Mouse (Mus musculus): ENCODE measurements around the gene Esyt3. TPM values are rescaled to one million over a fixed set of nuclear protein-coding genes. Genes with fewer than 3 reads are reported as not detected.

Esyt3 gene
- total and polyA plus RNA-seq, 2 experiments from 2014 or later, result 0.68 to 1.3 TPM

- Histone ChIP-seq H3K4me1 (ENCODE audit: insufficient read depth, low read length) (peaks cover 3% of the 10 kb centered on the region; the same call in 1 of the 2 replicates), H3K9ac (replicated peaks; ENCODE audit: low read length) (no peak overlapping the region), H3K27ac (no peak overlapping the region), H3K4me3 (ENCODE audit: low read length) (no peak overlapping the region), H3K9me3 (ENCODE audit: low read length) (no peaks in the 10 kb centered on the region), H3K36me3 (ENCODE audit: insufficient read depth, low read length) (no peaks in the 10 kb centered on the region), H3K27me3 (ENCODE audit: insufficient read depth, low read length) (no peaks in the 10 kb centered on the region), H3K4me2 (ENCODE audit: low read depth, low read length) (no peak overlapping the region)
- no peak for TF ChIP-seq CTCF (IDR thresholded peaks at IDR 0.05; ENCODE audit: low read depth)
- no peak for DNase-seq (ENCODE audit: low spot score)
- 47% methylated on average over 12 of the region's 12 CpGs for WGBS
- no peak for ATAC-seq
These were observed 18.2 kb downstream of the Esyt3 start for GRCm38 (mm10) chr9:99340126-99340525.

GRCm38 (mm10) chr9:99339182-99339581 lies 19.2 kb downstream of the Esyt3 start:
- H3K9me3 ChIP-seq (ENCODE audit: low read length), result no peaks in the 10 kb centered on the region
- no peak overlapping the region for H3K4me2 ChIP-seq (ENCODE audit: low read depth, low read length)
- H3K9ac ChIP-seq (replicated peaks; ENCODE audit: low read length), result no peak overlapping the region
- peak; percentile 32 for TF ChIP-seq CTCF (IDR thresholded peaks at IDR 0.05; ENCODE audit: low read depth)
- DNase-seq (ENCODE audit: low spot score), result no peak
- H3K4me1 ChIP-seq (ENCODE audit: insufficient read depth, low read length), result no peaks in the 10 kb centered on the region
- no peak overlapping the region for H3K4me3 ChIP-seq (ENCODE audit: low read length)
- ATAC-seq, result no peak
- H3K27ac ChIP-seq, result no peak overlapping the region
- WGBS, result 92% methylated on average over 1 of the region's 1 CpGs
- H3K27me3 ChIP-seq (ENCODE audit: insufficient read depth, low read length), result no peaks in the 10 kb centered on the region
- no peaks in the 10 kb centered on the region for H3K36me3 ChIP-seq (ENCODE audit: insufficient read depth, low read length)

DNA sequence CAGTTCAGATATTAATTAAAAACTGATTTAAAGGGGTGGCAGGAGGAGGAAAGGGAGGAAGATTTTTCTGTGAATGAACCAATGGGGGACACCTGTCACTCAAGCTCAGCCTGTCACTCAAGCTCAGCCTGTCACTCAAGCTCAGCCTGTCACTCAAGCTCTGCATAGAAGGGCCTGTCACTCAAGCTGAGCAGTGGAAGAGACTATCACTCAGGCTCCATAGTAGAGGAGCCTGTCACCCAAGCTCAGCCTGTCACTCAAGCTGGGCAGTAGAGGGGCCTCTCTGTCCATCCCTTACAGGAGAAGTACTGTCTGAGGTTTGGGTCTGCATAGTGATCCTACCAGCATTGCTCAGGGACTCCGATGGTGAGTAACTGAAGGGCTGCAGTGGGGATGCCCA lies 20.1 kb downstream of the Esyt3 start:
- no peak for TF ChIP-seq CTCF (IDR thresholded peaks at IDR 0.05; ENCODE audit: low read depth)
- no peak overlapping the region for H3K27ac ChIP-seq
- 93% methylated on average over 1 of the region's 1 CpGs for WGBS
- no peaks in the 10 kb centered on the region for H3K36me3 ChIP-seq (ENCODE audit: insufficient read depth, low read length)
- H3K9ac ChIP-seq (replicated peaks; ENCODE audit: low read length), result no peak overlapping the region
- no peak overlapping the region for H3K4me3 ChIP-seq (ENCODE audit: low read length)
- H3K4me2 ChIP-seq (ENCODE audit: low read depth, low read length), result no peak overlapping the region
- DNase-seq (ENCODE audit: low spot score) (no peak), ATAC-seq (peak; percentile 62; the same call in 1 of the 2 replicates)
- no peaks in the 10 kb centered on the region for H3K4me1 ChIP-seq (ENCODE audit: insufficient read depth, low read length)
- no peaks in the 10 kb centered on the region for H3K9me3 ChIP-seq (ENCODE audit: low read length)
- H3K27me3 ChIP-seq (ENCODE audit: insufficient read depth, low read length), result no peaks in the 10 kb centered on the region

- 92% methylated on average over 4 of the region's 4 CpGs for WGBS
- no peak overlapping the region for H3K27ac ChIP-seq
- H3K9me3 ChIP-seq (ENCODE audit: low read length), result no peaks in the 10 kb centered on the region
- ATAC-seq (no peak), DNase-seq (ENCODE audit: low spot score) (no peak)
- no peaks in the 10 kb centered on the region for H3K4me1 ChIP-seq (ENCODE audit: insufficient read depth, low read length)
- H3K27me3 ChIP-seq (ENCODE audit: insufficient read depth, low read length), result no peaks in the 10 kb centered on the region
- no peak for TF ChIP-seq CTCF (IDR thresholded peaks at IDR 0.05; ENCODE audit: low read depth)
- no peak overlapping the region for H3K9ac ChIP-seq (replicated peaks; ENCODE audit: low read length)
- no peak overlapping the region for H3K4me2 ChIP-seq (ENCODE audit: low read depth, low read length)
- H3K36me3 ChIP-seq (ENCODE audit: insufficient read depth, low read length), result no peaks in the 10 kb centered on the region
- no peak overlapping the region for H3K4me3 ChIP-seq (ENCODE audit: low read length)
These were observed 21.8 kb downstream of the Esyt3 start for GRCm38 (mm10) chr9:99336538-99336937.

DNA sequence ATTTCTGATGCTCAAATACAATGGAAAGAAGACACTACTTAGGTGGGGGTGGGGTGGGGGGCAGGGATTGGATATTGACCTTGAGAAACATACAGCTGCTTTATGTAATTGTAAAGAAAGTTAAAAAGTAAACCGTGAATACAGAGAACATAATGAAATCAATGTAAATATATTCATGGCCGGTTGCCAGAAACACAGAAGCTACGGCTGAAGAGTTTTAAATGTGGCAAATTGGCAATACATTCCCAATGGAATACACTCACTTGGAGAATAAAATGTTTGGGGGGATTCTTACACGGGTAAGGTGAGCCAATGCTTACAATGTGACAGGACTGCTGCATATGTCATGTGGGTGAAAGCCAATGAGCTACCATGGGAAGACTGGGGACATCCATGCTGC lies 31.5 kb downstream of the Esyt3 start:
- peak; percentile 21 for DNase-seq (ENCODE audit: low spot score)
- no peaks in the 10 kb centered on the region for H3K9me3 ChIP-seq (ENCODE audit: low read length)
- no peak for ATAC-seq
- no peak overlapping the region for H3K4me3 ChIP-seq (ENCODE audit: low read length)
- no peaks in the 10 kb centered on the region for H3K27me3 ChIP-seq (ENCODE audit: insufficient read depth, low read length)
- 28% methylated on average over 4 of the region's 4 CpGs for WGBS
- no peak overlapping the region for H3K27ac ChIP-seq
- TF ChIP-seq CTCF (IDR thresholded peaks at IDR 0.05; ENCODE audit: low read depth), result no peak
- H3K4me2 ChIP-seq (ENCODE audit: low read depth, low read length), result no peak overlapping the region
- no peak overlapping the region for H3K9ac ChIP-seq (replicated peaks; ENCODE audit: low read length)
- no peaks in the 10 kb centered on the region for H3K4me1 ChIP-seq (ENCODE audit: insufficient read depth, low read length)
- no peaks in the 10 kb centered on the region for H3K36me3 ChIP-seq (ENCODE audit: insufficient read depth, low read length)

- Histone ChIP-seq H3K9me3 (ENCODE audit: low read length) (no peaks in the 10 kb centered on the region), H3K4me1 (ENCODE audit: insufficient read depth, low read length) (no peaks in the 10 kb centered on the region), H3K4me2 (ENCODE audit: low read depth, low read length) (no peak overlapping the region), H3K9ac (replicated peaks; ENCODE audit: low read length) (no peak overlapping the region), H3K36me3 (ENCODE audit: insufficient read depth, low read length) (no peaks in the 10 kb centered on the region), H3K27ac (no peak overlapping the region), H3K27me3 (ENCODE audit: insufficient read depth, low read length) (no peaks in the 10 kb centered on the region), H3K4me3 (ENCODE audit: low read length) (no peak overlapping the region)
- no peak for ATAC-seq
- no peak for TF ChIP-seq CTCF (IDR thresholded peaks at IDR 0.05; ENCODE audit: low read depth)
- DNase-seq (ENCODE audit: low spot score), result no peak
- WGBS, result 86% methylated on average over 4 of the region's 4 CpGs
These were observed 32.4 kb downstream of the Esyt3 start for GRCm38 (mm10) chr9:99325961-99326360.

DNA sequence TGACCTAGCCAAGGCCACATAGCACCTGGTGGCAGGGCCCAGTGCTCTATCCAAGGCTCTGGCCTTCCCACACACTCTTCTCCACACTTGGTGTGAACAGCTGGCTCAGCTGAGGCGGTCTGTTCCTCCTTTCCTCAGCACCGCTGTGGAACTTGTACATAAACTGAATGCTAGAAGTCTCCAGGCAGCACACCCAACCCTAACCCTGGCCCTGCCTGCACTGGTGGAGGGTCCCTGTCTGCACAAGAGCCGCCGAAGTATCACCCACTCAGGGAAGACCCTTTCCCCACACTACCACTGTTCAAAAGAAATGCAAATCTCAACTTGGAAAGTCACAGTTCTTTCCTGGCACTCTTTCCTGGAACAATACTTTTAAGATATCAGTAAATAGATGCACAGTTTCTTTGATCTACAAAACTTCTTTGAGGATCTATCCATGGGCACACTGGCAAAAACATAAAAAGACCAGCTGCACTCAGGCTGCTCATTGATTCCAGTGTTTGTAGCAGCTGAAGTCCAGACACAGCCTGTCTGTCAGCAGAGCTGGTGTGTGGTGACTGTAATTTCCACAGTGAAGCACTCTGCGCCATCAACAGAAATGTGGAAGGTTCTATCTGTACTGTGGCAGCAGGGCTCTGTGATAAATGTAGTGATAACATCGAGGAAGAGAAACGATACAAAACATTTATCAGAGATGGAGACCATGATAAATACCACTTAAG lies 33.0 kb downstream of the Esyt3 start:
- Histone ChIP-seq H3K4me1 (ENCODE audit: insufficient read depth, low read length) (no peaks in the 10 kb centered on the region), H3K9me3 (ENCODE audit: low read length) (no peaks in the 10 kb centered on the region), H3K27ac (no peak overlapping the region), H3K9ac (replicated peaks; ENCODE audit: low read length) (no peak overlapping the region), H3K36me3 (ENCODE audit: insufficient read depth, low read length) (no peaks in the 10 kb centered on the region), H3K27me3 (ENCODE audit: insufficient read depth, low read length) (no peaks in the 10 kb centered on the region), H3K4me3 (ENCODE audit: low read length) (no peak overlapping the region), H3K4me2 (ENCODE audit: low read depth, low read length) (no peak overlapping the region)
- ATAC-seq, result no peak
- TF ChIP-seq CTCF (IDR thresholded peaks at IDR 0.05; ENCODE audit: low read depth), result no peak
- WGBS, result 80% methylated on average over 7 of the region's 7 CpGs
- DNase-seq (ENCODE audit: low spot score), result no peak

All from hindbrain, postnatal 0 days (tissue).